Mouse (Mus musculus): Measurements from ENCODE around the gene Mpg.

Mpg gene

GRCm38 (mm10) chr11:32256566-32256965 is 30.3 kb downstream of the Mpg start:
- DNase-seq (ENCODE audit: low spot score in 2 of 2), result no peak

GRCm38 (mm10) chr11:32262674-32263415 is 36.5 kb downstream of the Mpg start:
- DNase-seq (ENCODE audit: low spot score in 2 of 2), result no peak

- no peak for DNase-seq (ENCODE audit: low spot score in 2 of 2)
These were observed 38.9 kb downstream of the Mpg start for GRCm38 (mm10) chr11:32265117-32265738.

GRCm38 (mm10) chr11:32266194-32266593 is 39.9 kb downstream of the Mpg start:
- no peak for DNase-seq (ENCODE audit: low spot score in 2 of 2)

- DNase-seq (ENCODE audit: low spot score in 2 of 2), result no peak
These were observed 40.5 kb downstream of the Mpg start for GRCm38 (mm10) chr11:32266776-32267175.

- DNase-seq (ENCODE audit: low spot score in 2 of 2), result peak; percentile 96
These were observed 41.0 kb downstream of the Mpg start, which contains the start of gene Nprl3 for GRCm38 (mm10) chr11:32267188-32267884. Nprl3 (minus strand) TSS chr11:32267707.

- no peak for DNase-seq (ENCODE audit: low spot score in 2 of 2)
These were observed 41.7 kb downstream of the Mpg start for GRCm38 (mm10) chr11:32267964-32268363.

- no peak for DNase-seq (ENCODE audit: low spot score in 2 of 2)
These were observed 42.6 kb downstream of the Mpg start for GRCm38 (mm10) chr11:32268952-32269351.

- DNase-seq (ENCODE audit: low spot score in 2 of 2), result no peak
These were observed 44.9 kb downstream of the Mpg start for GRCm38 (mm10) chr11:32271178-32271577.

GRCm38 (mm10) chr11:32276347-32276746 is 50.0 kb downstream of the Mpg start, which contains the start of gene Hba-x:
Hba-x (plus strand) TSS chr11:32276400.
- DNase-seq (ENCODE audit: low spot score in 2 of 2), result no peak

GRCm38 (mm10) chr11:32277736-32278457 is 51.6 kb downstream of the Mpg start:
- no peak for DNase-seq (ENCODE audit: low spot score in 2 of 2)

GRCm38 (mm10) chr11:32278458-32278957 is 52.2 kb downstream of the Mpg start:
- no peak for DNase-seq (ENCODE audit: low spot score in 2 of 2)

- DNase-seq (ENCODE audit: low spot score in 2 of 2), result no peak
These were observed 54.3 kb downstream of the Mpg start for GRCm38 (mm10) chr11:32280646-32281045.

- DNase-seq (ENCODE audit: low spot score in 2 of 2), result no peak
These were observed 55.3 kb downstream of the Mpg start for GRCm38 (mm10) chr11:32281416-32282144.

Data from right cerebral cortex, adult 2 months (tissue).